Mouse (Mus musculus) liver, embryonic 16.5 days (tissue): Measurements from ENCODE around the gene Gm31371. TPM values are rescaled to one million over a fixed set of nuclear protein-coding genes. Genes with fewer than 3 reads are reported as not detected.
"Not testable (repeated sequence)": the region's sequence is repeated elsewhere in the genome, so short reads cannot be mapped to it uniquely, and the experiment has no call there.

ENCODE experiments used
- ATAC-seq: fragments of 200-750 bp; cut with Nextera tagmentation; 2 replicates; pipeline ENCODE4 v1.8.0; 2017; ENCODE audit warnings: low read depth, mild to moderate bottlenecking, moderate number of reproducible peaks, moderate library complexity
- H3K27ac ChIP-seq: fragments of 300-500 bp; sonication (generic); 2 replicates; pipeline ENCODE4 v1.5.1; 2014; ENCODE audit warnings: mild to moderate bottlenecking, low read length
- H3K27me3 ChIP-seq: fragments of 300-500 bp; sonication (generic); 2 replicates; pipeline ENCODE4 v1.6.1; 2014; ENCODE audit warnings: low read depth, low read length, mixed read lengths; ENCODE audit not compliant: control insufficient read depth, insufficient read depth
- H3K36me3 ChIP-seq: fragments of 300-500 bp; sonication (generic); 2 replicates; pipeline ENCODE4 v1.6.1; 2014; ENCODE audit warnings: mild to moderate bottlenecking; ENCODE audit not compliant: control insufficient read depth, insufficient read depth
- H3K4me1 ChIP-seq: fragments of 300-500 bp; sonication (generic); 2 replicates; pipeline ENCODE4 v1.6.1; 2014; ENCODE audit warnings: low read depth, low read length, mixed read lengths; ENCODE audit not compliant: control insufficient read depth
- H3K4me2 ChIP-seq: fragments of 300-500 bp; sonication (generic); 2 replicates; pipeline ENCODE4 v1.6.1; 2014; ENCODE audit warnings: low read depth, low read length, mixed read lengths
- H3K4me3 ChIP-seq: fragments of 300-500 bp; sonication (generic); 2 replicates; pipeline ENCODE4 v1.5.1; 2014; ENCODE audit warnings: low read depth, mild to moderate bottlenecking, low read length
- H3K9ac ChIP-seq: fragments of 300-500 bp; sonication (generic); 2 replicates; pipeline ENCODE4 v1.6.1; 2014; ENCODE audit warnings: low read depth, low read length
- H3K9me3 ChIP-seq: fragments of 300-500 bp; sonication (generic); replicated peaks from 2 replicates; pipeline ENCODE4 v1.6.1; 2016; ENCODE audit warnings: low read length; ENCODE audit not compliant: control insufficient read depth
- WGBS: fragments of 180-500 bp; shearing (Covaris S2); extraction: QIAGEN DNeasy Blood & Tissue Kit; methylation state at CpG from one replicate; pipeline ENCODE4 v1.1.7; 2014; ENCODE audit not compliant: insufficient replicate concordance; 5-methylcytosine and 5-hydroxymethylcytosine counted together
- polyA plus RNA-seq: library from polyadenylated mRNA; unstranded; fragments of >200 nt; fragmentation: Nextera tagmentation; extraction: Ambion mirVana; gene quantifications from 2 replicates; pipeline ENCODE4 v1.2.1, GENCODE M21; 2015

Gene Gm31371
- polyA plus RNA-seq = not detected in 2 replicates

DNA sequence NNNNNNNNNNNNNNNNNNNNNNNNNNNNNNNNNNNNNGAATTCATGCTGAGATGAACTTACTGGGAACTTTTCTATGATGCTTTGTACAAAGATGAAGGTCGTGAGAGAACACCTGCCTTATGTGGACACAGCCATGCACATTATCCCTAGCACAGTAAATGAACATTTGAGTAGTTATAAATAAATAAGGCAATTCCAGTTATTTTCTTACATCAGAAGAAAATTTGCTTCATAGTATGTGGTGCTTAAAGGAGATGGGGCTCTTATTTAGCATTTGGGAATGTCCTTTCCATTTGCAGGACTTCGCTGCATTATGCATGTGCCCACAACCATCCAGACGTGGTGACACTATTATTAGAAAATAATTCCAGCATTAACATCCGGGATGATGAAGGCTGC, at the start of gene Gm31371:
Gene Gm31371 (plus strand): TSS at position 301 of the 400 bp plus-strand sequence.
- not testable (repeated sequence) for H3K36me3 ChIP-seq, H3K4me3 ChIP-seq, H3K27ac ChIP-seq, H3K4me1 ChIP-seq, ATAC-seq, H3K4me2 ChIP-seq, H3K9ac ChIP-seq, H3K27me3 ChIP-seq, H3K9me3 ChIP-seq
- WGBS = 46% methylated on average over 2 of the region's 4 CpGs

DNA sequence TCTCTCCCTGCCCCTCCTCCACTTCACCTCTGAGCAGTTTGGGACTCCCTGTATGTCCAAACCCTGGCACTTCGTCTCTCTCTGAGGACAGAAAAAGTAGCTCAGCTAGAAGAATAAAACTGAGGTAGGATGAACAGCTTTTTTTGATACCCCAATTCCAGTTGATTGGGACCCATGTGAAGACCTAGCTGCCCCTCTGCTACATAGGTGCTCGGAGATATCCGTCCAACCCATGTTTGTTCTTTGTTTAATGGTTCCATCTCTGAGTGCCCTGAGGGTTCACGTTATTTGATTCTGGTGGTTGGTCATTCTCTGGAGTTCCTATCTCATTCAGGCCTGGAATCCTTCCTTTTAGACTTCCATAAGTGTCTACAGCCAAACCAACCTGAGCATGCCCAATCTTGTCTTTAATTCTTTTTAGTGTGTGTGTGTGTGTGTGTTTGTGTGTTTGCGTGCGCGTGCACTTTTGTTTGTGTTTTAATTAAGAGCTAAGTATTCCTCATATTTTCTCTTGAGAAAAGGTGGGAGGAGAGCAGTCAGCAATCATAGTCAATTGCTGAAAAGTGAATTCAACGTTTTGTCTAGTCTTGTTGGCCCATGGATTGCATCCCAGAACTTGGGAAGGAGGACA, 3.3 kb downstream of the Gm31371 start:
- not testable (repeated sequence) for H3K36me3 ChIP-seq, H3K9ac ChIP-seq, H3K4me1 ChIP-seq, H3K4me2 ChIP-seq, H3K9me3 ChIP-seq, H3K27ac ChIP-seq, ATAC-seq, H3K27me3 ChIP-seq, H3K4me3 ChIP-seq
- WGBS = 75% methylated on average over 7 of the region's 8 CpGs

DNA sequence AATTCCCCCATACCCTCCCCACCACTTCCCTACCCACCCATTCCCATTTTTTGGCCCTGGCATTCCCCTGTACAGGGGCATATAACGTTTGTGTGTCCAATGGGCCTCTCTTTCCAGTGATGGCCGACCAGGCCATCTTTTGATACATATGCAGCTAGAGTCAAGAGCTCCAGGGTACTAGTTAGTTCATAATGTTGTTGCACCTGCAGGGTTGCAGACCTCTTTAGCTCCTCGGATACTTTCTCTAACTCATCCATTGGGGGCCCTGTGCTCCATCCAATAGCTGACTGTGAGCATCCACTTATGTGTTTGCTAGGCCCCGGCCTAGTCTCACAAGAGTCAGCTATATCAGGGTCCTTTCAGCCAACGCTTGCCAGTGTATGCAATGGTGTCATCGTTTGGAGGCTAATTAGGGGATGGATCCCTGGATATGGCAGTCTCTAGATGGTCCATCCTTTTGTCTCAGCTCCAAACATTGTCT, 5.7 kb downstream of the Gm31371 start:
- 51% methylated on average over 4 of the region's 6 CpGs for WGBS
- not testable (repeated sequence) for H3K36me3 ChIP-seq, ATAC-seq, H3K9ac ChIP-seq, H3K4me2 ChIP-seq, H3K27ac ChIP-seq, H3K27me3 ChIP-seq, H3K4me3 ChIP-seq, H3K4me1 ChIP-seq, H3K9me3 ChIP-seq

DNA sequence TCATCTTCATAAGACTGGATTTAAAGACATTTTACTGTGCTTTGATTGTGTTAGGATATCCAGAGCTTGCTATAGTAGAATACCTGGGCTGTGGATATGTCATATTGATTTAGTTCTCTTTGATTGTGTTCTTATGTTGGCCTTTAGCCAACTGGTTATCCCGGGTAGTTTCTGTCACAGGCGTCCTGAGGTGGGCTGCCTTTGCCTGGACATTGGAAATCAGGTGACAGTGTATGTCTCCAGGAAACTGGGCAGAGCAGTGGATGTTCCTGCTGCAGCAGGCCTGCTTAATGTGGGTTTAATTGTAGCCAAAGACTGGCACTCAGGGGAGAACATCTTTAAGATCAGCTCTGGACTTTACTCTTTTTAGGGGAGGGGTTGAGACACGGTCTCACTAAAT, 15.9 kb downstream of the Gm31371 start:
- H3K9me3 ChIP-seq, H3K4me2 ChIP-seq, H3K9ac ChIP-seq, H3K27ac ChIP-seq, H3K36me3 ChIP-seq, H3K4me1 ChIP-seq, ATAC-seq, H3K27me3 ChIP-seq, H3K4me3 ChIP-seq: not testable (repeated sequence)
- 57% methylated on average over 2 of the region's 3 CpGs for WGBS

DNA sequence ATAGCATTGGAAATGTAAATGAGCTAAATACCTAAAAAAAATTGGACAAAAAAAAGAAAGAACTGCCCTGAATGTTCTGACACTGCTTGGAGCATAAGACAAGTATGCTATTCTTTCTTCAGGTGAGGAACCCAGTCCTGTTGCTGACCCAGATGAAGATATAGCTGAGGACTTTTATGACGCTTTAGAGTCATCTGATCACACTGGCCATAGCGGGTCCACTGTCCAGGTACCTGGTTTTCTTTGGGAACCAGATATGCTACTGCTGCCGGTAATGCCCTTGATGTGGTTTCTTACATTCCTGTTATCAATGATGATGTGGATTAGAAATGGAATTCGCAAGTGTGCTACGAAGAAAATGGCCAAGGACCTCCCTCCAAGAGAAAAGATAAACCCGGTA, 31.1 kb downstream of the Gm31371 start:
- no CpG with 5 or more reads among the region's 6 CpGs for WGBS
- H3K9me3 ChIP-seq, H3K9ac ChIP-seq: not testable (repeated sequence)

DNA sequence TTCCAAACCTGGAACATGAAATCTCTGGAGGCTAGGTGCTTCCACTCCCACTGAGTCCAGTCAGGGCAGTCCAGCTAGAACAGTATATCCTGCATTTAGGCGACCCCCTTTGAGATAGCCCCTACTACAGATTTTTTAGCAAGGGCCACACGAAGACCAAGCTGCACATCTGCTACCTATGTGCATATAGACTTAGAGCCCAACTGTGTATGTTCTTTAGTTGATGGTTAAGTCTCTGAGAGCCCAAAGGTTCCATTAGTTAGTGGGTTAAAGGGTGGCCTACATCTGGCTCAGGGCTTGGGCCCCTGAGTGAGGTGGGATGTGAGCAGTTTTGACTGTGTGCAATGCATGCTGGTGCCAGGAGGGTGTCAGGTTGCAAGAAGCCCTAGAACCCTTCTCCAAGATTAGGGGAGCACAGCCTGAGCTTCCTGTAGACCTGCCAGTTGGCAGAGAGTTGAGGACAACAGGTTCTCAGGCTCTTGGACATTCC, 32.4 kb downstream of the Gm31371 start:
- H3K9me3 ChIP-seq, H3K4me2 ChIP-seq, H3K4me3 ChIP-seq, H3K4me1 ChIP-seq, H3K27ac ChIP-seq, H3K9ac ChIP-seq, H3K27me3 ChIP-seq, H3K36me3 ChIP-seq, ATAC-seq: not testable (repeated sequence)
- 43% methylated on average over 1 of the region's 2 CpGs for WGBS

More for the DNA sequence above, 31.1 kb downstream of the Gm31371 start:
- H3K36me3 ChIP-seq, H3K4me3 ChIP-seq, H3K4me1 ChIP-seq, H3K27me3 ChIP-seq, H3K27ac ChIP-seq, ATAC-seq, H3K4me2 ChIP-seq: not testable (repeated sequence)

DNA sequence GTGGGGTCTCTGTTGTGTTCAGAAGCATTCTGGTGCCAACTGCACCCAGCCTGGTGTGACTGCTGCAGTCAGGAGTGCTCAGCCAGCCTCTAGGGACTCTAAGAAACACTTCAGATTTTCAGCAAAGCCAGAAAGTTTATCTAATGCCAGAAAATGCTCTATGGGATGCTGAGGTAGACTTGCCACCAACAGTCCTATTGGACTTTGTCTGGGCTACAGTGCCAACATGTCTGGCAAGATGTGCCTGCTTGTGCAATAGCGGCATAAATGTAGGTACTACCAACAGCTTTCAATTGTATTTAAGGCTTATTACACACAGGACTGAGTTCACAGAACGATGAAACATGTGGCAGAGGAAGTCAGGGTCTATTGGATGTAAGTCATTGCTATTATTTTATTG, 57.7 kb downstream of the Gm31371 start:
- WGBS = 55% methylated on average over 2 of the region's 2 CpGs
- H3K9ac ChIP-seq = no peak overlapping the region
- no peaks in the 10 kb centered on the region for H3K36me3 ChIP-seq
- no peak overlapping the region for H3K4me3 ChIP-seq
- no peaks in the 10 kb centered on the region for H3K9me3 ChIP-seq
- H3K27ac ChIP-seq = no peak overlapping the region
- no peaks in the 10 kb centered on the region for H3K27me3 ChIP-seq
- ATAC-seq = no peak
- no peak overlapping the region for H3K4me2 ChIP-seq
- no peaks in the 10 kb centered on the region for H3K4me1 ChIP-seq

DNA sequence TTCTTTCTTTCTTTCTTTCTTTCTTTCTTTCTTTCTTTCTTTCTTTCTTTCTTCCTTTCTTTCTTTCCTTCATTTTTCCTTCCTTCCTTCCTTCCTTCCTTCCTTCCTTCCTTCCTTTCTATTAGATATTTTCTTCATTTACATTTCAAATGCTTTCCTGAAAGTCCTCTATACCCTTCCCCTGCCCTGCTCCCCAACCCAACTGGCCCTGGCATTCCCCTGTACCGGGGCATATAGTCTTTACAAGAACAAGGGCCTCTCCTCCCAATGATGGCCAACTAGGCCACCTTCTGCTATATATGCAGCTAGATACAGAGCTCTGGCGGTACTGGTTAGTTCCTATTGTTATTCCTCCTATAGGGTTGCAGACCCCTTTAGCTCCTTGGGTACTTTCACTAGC, 60.6 kb downstream of the Gm31371 start:
- H3K9ac ChIP-seq, H3K27me3 ChIP-seq, H3K9me3 ChIP-seq, ATAC-seq, H3K4me1 ChIP-seq, H3K27ac ChIP-seq, H3K4me2 ChIP-seq, H3K36me3 ChIP-seq, H3K4me3 ChIP-seq: not testable (repeated sequence)
- 50% methylated on average over 2 of the region's 2 CpGs for WGBS

DNA sequence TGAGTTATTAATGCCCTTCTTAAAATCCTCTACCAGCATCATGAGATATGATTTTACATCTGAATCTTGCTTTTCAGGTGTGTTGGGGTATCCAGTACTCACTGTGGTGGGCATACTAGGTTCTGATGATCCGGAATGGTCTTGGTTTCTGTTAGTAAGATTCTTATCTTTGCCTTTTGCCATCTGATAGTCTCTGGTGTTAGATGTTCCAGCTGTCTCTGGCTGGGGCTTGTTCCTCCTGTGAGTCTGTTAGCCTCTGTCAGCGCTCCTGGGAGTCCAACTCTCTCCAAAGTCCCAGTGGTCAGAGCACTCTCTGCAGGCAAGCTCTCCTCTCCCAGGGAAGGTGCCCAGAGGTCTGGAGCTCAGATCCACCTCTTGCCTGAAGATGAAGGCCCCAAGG, 65.0 kb downstream of the Gm31371 start:
- not testable (repeated sequence) for H3K27me3 ChIP-seq, H3K9ac ChIP-seq, ATAC-seq, H3K9me3 ChIP-seq, H3K27ac ChIP-seq, H3K4me3 ChIP-seq, H3K4me1 ChIP-seq, H3K4me2 ChIP-seq, H3K36me3 ChIP-seq
- 42% methylated on average over 2 of the region's 2 CpGs for WGBS
